ENCODE assay signal across 14 mouse cellular contexts in the genomic region with DNA sequence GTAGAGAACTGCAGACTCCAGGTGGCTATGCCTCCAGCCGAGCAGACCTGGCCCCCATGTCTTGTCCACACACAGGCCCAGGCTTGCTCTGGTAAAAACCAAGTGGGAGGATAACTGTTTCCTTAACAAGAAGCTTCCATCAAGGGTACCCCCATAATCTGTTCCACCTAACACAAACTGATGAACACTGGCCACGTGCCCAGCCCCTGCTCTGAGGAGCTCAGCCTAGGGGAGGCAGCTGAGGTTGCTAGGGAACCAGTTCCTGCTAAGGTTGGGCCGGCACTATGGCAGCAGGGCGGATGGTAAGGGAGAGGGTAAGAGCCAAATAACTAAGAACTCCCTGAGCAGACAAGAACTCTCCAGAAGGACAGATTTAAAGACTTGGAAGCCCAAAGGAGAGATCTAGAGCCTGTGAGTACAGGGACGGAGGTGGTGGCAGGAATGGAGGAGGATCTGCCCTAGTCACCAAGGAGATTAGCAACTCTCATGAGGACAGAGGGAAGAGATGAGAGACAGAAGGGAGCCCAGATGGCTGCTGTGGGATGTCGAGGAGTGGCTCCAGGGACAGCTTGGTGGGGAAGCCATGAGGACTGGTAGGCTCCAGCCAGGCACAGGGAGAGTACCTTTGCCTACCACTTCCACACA. TPM values are rescaled to one million over a fixed set of nuclear protein-coding genes. Genes with fewer than 3 reads are reported as not detected.
DNase-seq lines count a peak whose midpoint lies in the region; ATAC-seq and TF ChIP-seq lines count a peak whose summit lies in the region.
"Had no signal": no experiment of that assay in that cellular context is flagged by ENCODE, and none has a peak within 500 bp of the region (broad histone marks: within the 10 kb centered on the region; RNA-seq: fewer than 3 reads in every experiment).

No protein-coding gene starts in this region.

- H3K9ac ChIP-seq in lung, postnatal 0 days (replicated peaks; ENCODE audit: low read depth) = no peak overlapping the region
- H3K9ac ChIP-seq: embryonic facial prominence, embryonic 12.5 days; liver, embryonic 12.5 days; midbrain, embryonic 12.5 days had no signal

- H3K27ac ChIP-seq in lung, postnatal 0 days (ENCODE audit: low read length) = no peak overlapping the region
- H3K27ac ChIP-seq: embryonic facial prominence, embryonic 12.5 days; liver, embryonic 12.5 days; midbrain, embryonic 12.5 days had no signal

- TF ChIP-seq CTCF in lung, postnatal 0 days (IDR thresholded peaks at IDR 0.05) = no peak

- intact Hi-C loops in left cerebral cortex, postnatal 36 days (cut with DNase I) = loop anchor here (2.0 kb wide), 1 partner anchor 23 kb away; no protein-coding TSS in a partner anchor

- H3K4me2 ChIP-seq in lung, postnatal 0 days (replicated peaks; ENCODE audit: low read depth, low read length) = no peak overlapping the region
- H3K4me2 ChIP-seq: embryonic facial prominence, embryonic 12.5 days; liver, embryonic 12.5 days; midbrain, embryonic 12.5 days had no signal

- H3K36me3 ChIP-seq in lung, postnatal 0 days (ENCODE audit: insufficient read depth, low read length) = no peaks in the 10 kb centered on the region
- H3K36me3 ChIP-seq: embryonic facial prominence, embryonic 12.5 days; liver, embryonic 12.5 days; midbrain, embryonic 12.5 days had no signal

- no peaks in the 10 kb centered on the region for H3K27me3 ChIP-seq in lung, postnatal 0 days (replicated peaks; ENCODE audit: insufficient read depth, low read length)

- peak; percentile 53 for DNase-seq in retina, postnatal 1 day
- DNase-seq in retina, embryonic 14.5 days (ENCODE audit: low spot score) = no peak
- peak; percentile 86 to 94 for DNase-seq in layer of hippocampus, adult 18-20 months (ENCODE audit: low spot score in 2 of 2)
- DNase-seq in left cerebral cortex, postnatal 36 days (ENCODE audit: low spot score in 2 of 2) = peak; percentile 80 to 86
- no peak for DNase-seq in lung, postnatal 0 days (ENCODE audit: low spot score)
- DNase-seq in kidney, postnatal 36 days = no peak
- no peak for DNase-seq in lung, postnatal 25 days (ENCODE audit: low spot score)
- no peak for DNase-seq in adrenal gland, adult 8-10 months
- DNase-seq: kidney, adult 11 months; thymus, adult 2 months had no signal

- no peaks in the 10 kb centered on the region for H3K9me3 ChIP-seq in lung, postnatal 0 days (ENCODE audit: low read length)
- H3K9me3 ChIP-seq: embryonic facial prominence, embryonic 12.5 days; liver, embryonic 12.5 days; midbrain, embryonic 12.5 days had no signal

- 50% methylated on average over 6 of the region's 6 CpGs for WGBS in lung, postnatal 0 days

- TF ChIP-seq EP300 in lung, postnatal 0 days (IDR thresholded peaks at IDR 0.05) = no peak

- ATAC-seq in lung, postnatal 0 days = no peak
- ATAC-seq: liver, embryonic 12.5 days had no signal

- H3K4me3 ChIP-seq in lung, postnatal 0 days (ENCODE audit: low read depth, low read length) = no peak overlapping the region
- H3K4me3 ChIP-seq: embryonic facial prominence, embryonic 12.5 days; liver, embryonic 12.5 days; midbrain, embryonic 12.5 days had no signal

- no peaks in the 10 kb centered on the region for H3K4me1 ChIP-seq in lung, postnatal 0 days (ENCODE audit: insufficient read depth, low read depth, low read length)
- H3K4me1 ChIP-seq: liver, embryonic 12.5 days had no signal

RNA-seq across cellular contexts. Expression of gene Lrrn2, which starts 35.9 kb away (rescaled TPM):
- total RNA-seq in layer of hippocampus, adult 18-20 months (2021) = 100 to 1,000 TPM; 213 to 214 TPM
- 100 to 1,000 TPM in 1 of 2 experiments, 10 to 100 TPM in 1; 89.3 to 105 TPM for total RNA-seq in left cerebral cortex, postnatal 36 days (2021)
- polyA plus RNA-seq in lung, postnatal 0 days (2015; fragmentation: Nextera tagmentation; extraction: Ambion mirVana) = 0.63 and 0.67 TPM in 2 replicates
- 10 to 100 TPM; 11.3 to 35.5 (median 24.4) TPM for total RNA-seq in adrenal gland, adult 8-10 months (2022)
- total RNA-seq: granulocyte monocyte progenitor cell, adult 5-6 weeks had no signal

Comparison
In these comparisons a context has a peak if more than half of its experiments do, and no peak if none do; other contexts are left out.
1. DNase-seq: peak in retina, postnatal 1 day (single experiment), layer of hippocampus, adult 18-20 months (2 of 2) and left cerebral cortex, postnatal 36 days (2 of 2); none in retina, embryonic 14.5 days (single experiment), lung, postnatal 0 days (single experiment), kidney, postnatal 36 days (0 of 2), lung, postnatal 25 days (single experiment) and adrenal gland, adult 8-10 months (single experiment).